ENCODE assay signal across 8 mouse cellular contexts in the genomic region with DNA sequence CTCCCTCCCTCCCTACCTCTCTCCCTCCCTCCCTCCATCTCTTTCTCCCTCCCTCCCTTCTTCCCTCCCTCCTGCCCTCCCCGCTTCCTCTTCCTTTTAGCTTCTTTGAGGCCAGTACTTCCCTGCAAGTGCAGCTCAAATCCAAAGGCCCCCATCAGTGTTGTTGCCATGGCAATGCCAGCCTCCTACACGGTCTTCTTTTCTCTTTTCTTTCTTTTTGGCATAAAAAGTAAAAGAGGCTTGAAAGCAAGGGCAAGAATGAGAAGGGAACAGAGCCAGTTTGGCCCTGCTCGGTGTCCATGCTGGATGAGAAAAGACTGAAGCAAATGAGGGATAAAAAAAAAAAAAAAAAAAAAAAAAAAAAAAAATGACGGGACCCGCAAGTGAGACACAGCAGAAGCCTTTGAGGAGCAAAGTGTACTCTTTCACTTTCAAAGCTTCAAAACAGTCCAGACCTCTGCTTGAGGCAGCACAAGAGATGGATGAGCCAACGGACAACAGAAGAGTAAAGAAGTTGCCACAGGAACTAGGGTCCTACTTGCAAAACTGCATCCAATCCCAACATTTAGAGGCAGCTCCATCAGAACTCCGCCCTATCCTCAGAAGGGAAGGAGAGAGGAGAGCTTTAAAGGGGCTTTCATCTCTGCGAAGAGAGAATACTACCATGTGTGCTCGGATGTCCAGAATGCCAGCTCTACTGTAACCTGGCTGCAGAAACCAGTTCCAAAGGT.
DNase-seq lines count a peak whose midpoint lies in the region; ATAC-seq and TF ChIP-seq lines count a peak whose summit lies in the region.

No protein-coding gene starts in this region.

- 31% methylated on average over 8 of the region's 9 CpGs for WGBS in hindbrain, embryonic 12.5 days
- 15% methylated on average over 7 of the region's 9 CpGs for WGBS in midbrain, embryonic 16.5 days

- no peak overlapping the region for H3K9ac ChIP-seq in hindbrain, embryonic 12.5 days
- H3K9ac ChIP-seq in midbrain, embryonic 16.5 days (ENCODE audit: low read depth, low read length): no peak overlapping the region

- H3K27ac ChIP-seq in bone marrow macrophage, adult 2 months (ENCODE audit: insufficient read depth, low read depth, low read length): peak overlapping the region; percentile 6
- H3K27ac ChIP-seq in hindbrain, embryonic 12.5 days: peak overlapping the region; percentile 80
- peak overlapping the region; percentile 70 for H3K27ac ChIP-seq in midbrain, embryonic 16.5 days (ENCODE audit: low read length)

- no peaks in the 10 kb centered on the region for H3K27me3 ChIP-seq in hindbrain, embryonic 12.5 days
- H3K27me3 ChIP-seq in midbrain, embryonic 16.5 days (ENCODE audit: control insufficient read depth, insufficient read depth, low read depth, low read length): no peaks in the 10 kb centered on the region

- H3K4me1 ChIP-seq in bone marrow macrophage, adult 2 months (ENCODE audit: control insufficient read depth, insufficient read depth, low read length): peaks cover 36% of the 10 kb centered on the region
- H3K4me1 ChIP-seq in hindbrain, embryonic 12.5 days: peaks cover 24% of the 10 kb centered on the region
- H3K4me1 ChIP-seq in midbrain, embryonic 16.5 days (ENCODE audit: control insufficient read depth, insufficient read depth, low read length): peaks cover 6% of the 10 kb centered on the region

- H3K36me3 ChIP-seq in hindbrain, embryonic 12.5 days: no peaks in the 10 kb centered on the region
- no peaks in the 10 kb centered on the region for H3K36me3 ChIP-seq in midbrain, embryonic 16.5 days (ENCODE audit: control insufficient read depth, insufficient read depth, low read length)

- TF ChIP-seq POLR2A in bone marrow macrophage, adult 2 months (IDR thresholded peaks at IDR 0.05; ENCODE audit: borderline replicate concordance, low read depth, low read length): no peak

- peak; percentile 84 for ATAC-seq in hindbrain, embryonic 12.5 days (ENCODE audit: low FRiP score)
- ATAC-seq in midbrain, embryonic 16.5 days: peak; percentile 90

- DNase-seq in cerebellum, adult 9-11 months: peak; percentile 24
- DNase-seq in cerebellum, postnatal 25 days: no peak
- DNase-seq in thymus, postnatal 0 days (ENCODE audit: low spot score): no peak
- DNase-seq in spleen, postnatal 4 days (ENCODE audit: low spot score in 2 of 2): no peak
- DNase-seq in lung, adult 18-20 months: no peak

- H3K9me3 ChIP-seq in hindbrain, embryonic 12.5 days (replicated peaks): no peaks in the 10 kb centered on the region
- H3K9me3 ChIP-seq in midbrain, embryonic 16.5 days (replicated peaks; ENCODE audit: control insufficient read depth, low read length, poor library complexity, severe bottlenecking): no peaks in the 10 kb centered on the region

- no peak overlapping the region for H3K4me3 ChIP-seq in bone marrow macrophage, adult 2 months (ENCODE audit: insufficient read depth, low read length)
- H3K4me3 ChIP-seq in hindbrain, embryonic 12.5 days: no peak overlapping the region
- H3K4me3 ChIP-seq in midbrain, embryonic 16.5 days (ENCODE audit: low read depth, low read length): no peak overlapping the region

- no peak for TF ChIP-seq CTCF in bone marrow macrophage, adult 2 months (IDR thresholded peaks at IDR 0.05; ENCODE audit: low read depth, low read length)

- no peak overlapping the region for H3K4me2 ChIP-seq in hindbrain, embryonic 12.5 days (replicated peaks)
- H3K4me2 ChIP-seq in midbrain, embryonic 16.5 days (ENCODE audit: low read length): peak overlapping the region; percentile 19; the same call in 1 of the 2 replicates

Comparison
In these comparisons a context has a peak if more than half of its experiments do, and no peak if none do; other contexts are left out.
1. H3K27ac ChIP-seq: peak in every context shown above with its lines; median percentile 80 in hindbrain, embryonic 12.5 days; 70 in midbrain, embryonic 16.5 days; 6 in bone marrow macrophage, adult 2 months.